Mouse (Mus musculus): ENCODE measurements around the gene Smyd3.

DNA sequence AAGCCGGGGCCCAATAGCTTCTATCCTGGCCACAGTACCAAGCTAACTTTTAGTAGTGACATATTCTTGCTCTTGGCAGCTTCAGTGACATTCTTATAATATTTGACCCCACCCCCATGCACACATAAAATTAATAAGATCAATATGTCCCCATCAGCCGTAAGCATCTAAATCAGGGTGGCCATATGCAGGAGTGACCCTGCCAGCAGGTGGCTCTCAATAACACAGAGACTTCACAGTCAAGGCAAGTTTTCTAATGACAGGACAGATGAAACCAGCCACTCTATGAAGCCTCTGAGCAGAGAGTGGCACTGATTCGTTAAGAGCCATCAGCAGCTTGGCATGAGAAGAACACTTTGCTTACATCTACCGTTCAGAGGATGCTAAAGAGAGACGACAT, 204.2 kb downstream of the Smyd3 start:
- TF ChIP-seq CTCF (IDR thresholded peaks at IDR 0.05; ENCODE audit: control insufficient read depth, insufficient read depth, insufficient read length) (no peak), MYOG (IDR thresholded peaks at IDR 0.05; ENCODE audit: control insufficient read depth, extremely low read depth, insufficient read length) (no peak)

Measured in C2C12 (cell line).